ENCODE assay signal across 24 mouse cellular contexts in the genomic region with DNA sequence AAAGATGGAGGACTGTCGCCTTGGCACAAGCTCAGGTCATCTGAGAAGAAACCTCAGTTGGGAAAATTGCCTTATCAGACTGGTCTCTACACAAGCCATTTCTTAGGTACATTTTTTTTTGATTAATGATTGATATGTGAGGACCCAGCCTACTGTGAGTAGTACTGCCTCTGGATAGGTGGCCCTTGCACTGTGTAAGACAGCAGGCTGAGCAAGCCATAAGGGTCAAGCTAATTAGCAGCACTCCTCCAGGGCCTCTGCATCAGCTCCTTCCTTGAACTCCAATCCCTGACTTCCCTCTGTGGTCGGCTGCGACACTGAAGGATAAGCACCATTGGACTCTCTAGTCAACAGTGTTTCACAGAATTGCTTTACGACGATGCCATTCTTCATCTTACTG.
"Had no signal": no experiment of that assay in that cellular context is flagged by ENCODE, and none has a peak within 500 bp of the region (broad histone marks: within the 10 kb centered on the region; RNA-seq: fewer than 3 reads in every experiment).

No protein-coding gene starts in this region.

- H3K9me3 ChIP-seq: heart, embryonic 13.5 days; heart, embryonic 15.5 days; hindbrain, embryonic 13.5 days; hindbrain, embryonic 15.5 days; kidney, embryonic 15.5 days; limb, embryonic 13.5 days; limb, embryonic 15.5 days had no signal

- H3K36me3 ChIP-seq: heart, embryonic 13.5 days; heart, embryonic 15.5 days; hindbrain, embryonic 13.5 days; hindbrain, embryonic 15.5 days; kidney, embryonic 15.5 days; limb, embryonic 13.5 days; limb, embryonic 15.5 days had no signal

- H3K9ac ChIP-seq: forebrain, postnatal 0 days; heart, embryonic 13.5 days; heart, embryonic 15.5 days; hindbrain, embryonic 13.5 days; hindbrain, embryonic 15.5 days; kidney, embryonic 15.5 days; limb, embryonic 13.5 days; limb, embryonic 15.5 days had no signal

- H3K27ac ChIP-seq: heart, adult 2 months; heart, embryonic 13.5 days; heart, embryonic 15.5 days; hindbrain, embryonic 13.5 days; hindbrain, embryonic 15.5 days; hindbrain, postnatal 0 days; kidney, embryonic 15.5 days; kidney, postnatal 0 days; limb, embryonic 13.5 days; limb, embryonic 15.5 days had no signal

- H3K27me3 ChIP-seq: hindbrain, embryonic 15.5 days; limb, embryonic 15.5 days had no signal

- H3K4me1 ChIP-seq: heart, embryonic 13.5 days; heart, embryonic 15.5 days; limb, embryonic 15.5 days had no signal

- ATAC-seq: forebrain, postnatal 0 days; hindbrain, postnatal 0 days had no signal

- DNase-seq: forebrain, postnatal 0 days; gastrocnemius, postnatal 14 days; gastrocnemius, postnatal 36 days; heart, adult 11 months; heart, adult 2 months; heart, postnatal 14 days; heart, postnatal 36 days; kidney, adult 2 months; kidney, adult 9 months; kidney, postnatal 14 days; kidney, postnatal 36 days; layer of hippocampus, adult 9-11 months; layer of hippocampus, postnatal 36 days; left cerebral cortex, postnatal 4 days had no signal

- H3K4me3 ChIP-seq: heart, adult 2 months; heart, embryonic 13.5 days; heart, embryonic 15.5 days; hindbrain, embryonic 13.5 days; hindbrain, embryonic 15.5 days; kidney, embryonic 15.5 days; limb, embryonic 13.5 days; limb, embryonic 15.5 days had no signal

- H3K4me2 ChIP-seq: heart, embryonic 11.5 days; heart, embryonic 13.5 days; heart, embryonic 15.5 days; hindbrain, embryonic 13.5 days; hindbrain, embryonic 15.5 days; kidney, embryonic 15.5 days; limb, embryonic 13.5 days; limb, embryonic 15.5 days had no signal
